Mouse (Mus musculus) kidney, postnatal 0 days (tissue): ENCODE data around the gene Dapl1. TPM values are rescaled to one million over a fixed set of nuclear protein-coding genes. Genes with fewer than 3 reads are reported as not detected.

ENCODE experiments used
- ATAC-seq: fragments of 200-750 bp; cut with Nextera tagmentation; replicated peaks from 2 replicates; pipeline ENCODE4 v1.8.0; 2017; ENCODE audit warnings: low read depth, moderate number of reproducible peaks, moderate TSS enrichment, moderate library complexity; ENCODE audit not compliant: low FRiP score
- DNase-seq: peaks from one replicate; pipeline ENCODE4 v3.0.0-alpha.2; 2016; ENCODE audit warnings: low spot score
- H3K27ac ChIP-seq: fragments of 300-500 bp; sonication (generic); 2 replicates; pipeline ENCODE4 v1.5.1; 2014; ENCODE audit warnings: mild to moderate bottlenecking
- H3K27me3 ChIP-seq: fragments of 300-500 bp; sonication (generic); 2 replicates; pipeline ENCODE4 v1.6.1; 2014; ENCODE audit warnings: low read length, mixed read lengths; ENCODE audit not compliant: insufficient read depth
- H3K36me3 ChIP-seq: fragments of 300-500 bp; sonication (generic); 2 replicates; pipeline ENCODE4 v1.6.1; 2014; ENCODE audit warnings: low read length, mixed read lengths; ENCODE audit not compliant: insufficient read depth
- H3K4me1 ChIP-seq: fragments of 300-500 bp; sonication (generic); replicated peaks from 2 replicates; pipeline ENCODE4 v1.6.1; 2014; ENCODE audit warnings: antibody characterized with exemption, low read length, mixed read lengths; ENCODE audit not compliant: insufficient read depth
- H3K4me2 ChIP-seq: fragments of 300-500 bp; sonication (generic); 2 replicates; pipeline ENCODE4 v1.6.1; 2014; ENCODE audit warnings: mild to moderate bottlenecking, low read length, moderate library complexity, mixed read lengths
- H3K4me3 ChIP-seq: fragments of 300-500 bp; sonication (generic); replicated peaks from 2 replicates; pipeline ENCODE4 v1.5.1; 2014; ENCODE audit warnings: low read depth, low read length
- H3K9ac ChIP-seq: fragments of 300-500 bp; sonication (generic); 2 replicates; pipeline ENCODE4 v1.6.1; 2014; ENCODE audit warnings: low read depth, low read length
- H3K9me3 ChIP-seq: fragments of 300-500 bp; sonication (generic); replicated peaks from 2 replicates; pipeline ENCODE4 v1.6.1; 2016; ENCODE audit warnings: low read length, inconsistent platforms, mixed read lengths
- CTCF ChIP-seq: IDR thresholded peaks from 2 replicates; pipeline ENCODE4 v1.5.1; 2016; ENCODE audit warnings: antibody characterized with exemption, low read depth, mild to moderate bottlenecking, moderate library complexity
- WGBS: fragments of 180-500 bp; shearing (Covaris S2); extraction: QIAGEN DNeasy Blood & Tissue Kit; methylation state at CpG from one replicate; pipeline ENCODE4 v1.1.7; 2014; 5-methylcytosine and 5-hydroxymethylcytosine counted together
- polyA plus RNA-seq: library from polyadenylated mRNA; unstranded; fragments of >200 nt; fragmentation: Nextera tagmentation; extraction: Ambion mirVana; gene quantifications from 2 replicates; pipeline ENCODE4 v1.2.1, GENCODE M21; 2015

The Dapl1 gene
- polyA plus RNA-seq, 1 experiment from 2014 or later = 13.0 TPM

GRCm38 (mm10) chr2:59441681-59442080 is 42.8 kb upstream of the Dapl1 start:
- WGBS = 73% methylated on average over 5 of the region's 5 CpGs
- no peak for DNase-seq

GRCm38 (mm10) chr2:59446671-59447070 is 37.8 kb upstream of the Dapl1 start:
- no peaks in the 10 kb centered on the region for H3K27me3 ChIP-seq
- no peaks in the 10 kb centered on the region for H3K36me3 ChIP-seq
- H3K27ac ChIP-seq = no peak overlapping the region
- ATAC-seq (no peak), DNase-seq (no peak)
- peaks cover 6% of the 10 kb centered on the region; the same call in 1 of the 2 replicates for H3K9me3 ChIP-seq
- H3K4me1 ChIP-seq = no peaks in the 10 kb centered on the region
- H3K9ac ChIP-seq = no peak overlapping the region
- H3K4me2 ChIP-seq = no peak overlapping the region
- H3K4me3 ChIP-seq = no peak overlapping the region
- 66% methylated on average over 6 of the region's 6 CpGs for WGBS
- no peak for TF ChIP-seq CTCF

More at GRCm38 (mm10) chr2:59441681-59442080, 42.8 kb upstream of the Dapl1 start:
- TF ChIP-seq CTCF = no peak
- peaks cover 6% of the 10 kb centered on the region; the same call in 1 of the 2 replicates for H3K9me3 ChIP-seq
- no peaks in the 10 kb centered on the region for H3K36me3 ChIP-seq
- H3K9ac ChIP-seq = no peak overlapping the region
- no peak overlapping the region for H3K4me3 ChIP-seq
- no peak overlapping the region for H3K27ac ChIP-seq
- no peak for ATAC-seq
- H3K4me1 ChIP-seq = 0 out of 2 replicates have a peak, but pooled peaks cover 4% of the 10 kb centered on the region
- no peak overlapping the region for H3K4me2 ChIP-seq
- H3K27me3 ChIP-seq = no peaks in the 10 kb centered on the region

- no peak for TF ChIP-seq CTCF
Measured at GRCm38 (mm10) chr2:59447712-59448111, 36.7 kb upstream of the Dapl1 start.

GRCm38 (mm10) chr2:59448516-59448915 is 35.9 kb upstream of the Dapl1 start:
- TF ChIP-seq CTCF = no peak
- ATAC-seq (no peak), DNase-seq (no peak)
- H3K9me3 ChIP-seq = peaks cover 6% of the 10 kb centered on the region; the same call in 1 of the 2 replicates
- no peaks in the 10 kb centered on the region for H3K27me3 ChIP-seq
- no peaks in the 10 kb centered on the region for H3K36me3 ChIP-seq
- no peak overlapping the region for H3K4me3 ChIP-seq
- no peaks in the 10 kb centered on the region for H3K4me1 ChIP-seq
- no peak overlapping the region for H3K4me2 ChIP-seq
- H3K9ac ChIP-seq = no peak overlapping the region
- no peak overlapping the region for H3K27ac ChIP-seq
- WGBS = 88% methylated on average over 3 of the region's 3 CpGs

More at GRCm38 (mm10) chr2:59447712-59448111, 36.7 kb upstream of the Dapl1 start:
- H3K36me3 ChIP-seq = no peaks in the 10 kb centered on the region
- H3K9me3 ChIP-seq = peaks cover 6% of the 10 kb centered on the region; the same call in 1 of the 2 replicates
- no peak overlapping the region for H3K27ac ChIP-seq
- ATAC-seq = no peak
- H3K4me1 ChIP-seq = no peaks in the 10 kb centered on the region
- no peak overlapping the region for H3K4me2 ChIP-seq
- DNase-seq = no peak
- no peaks in the 10 kb centered on the region for H3K27me3 ChIP-seq
- H3K9ac ChIP-seq = no peak overlapping the region
- no peak overlapping the region for H3K4me3 ChIP-seq
- WGBS = 66% methylated on average over 2 of the region's 2 CpGs

- 58% methylated on average over 4 of the region's 4 CpGs for WGBS
- no peaks in the 10 kb centered on the region for H3K27me3 ChIP-seq
- H3K9ac ChIP-seq = no peak overlapping the region
- no peak for TF ChIP-seq CTCF
- no peaks in the 10 kb centered on the region for H3K4me1 ChIP-seq
- ATAC-seq (no peak), DNase-seq (no peak)
- H3K9me3 ChIP-seq = peaks cover 6% of the 10 kb centered on the region; the same call in 1 of the 2 replicates
- no peak overlapping the region for H3K4me2 ChIP-seq
- no peaks in the 10 kb centered on the region for H3K36me3 ChIP-seq
- no peak overlapping the region for H3K4me3 ChIP-seq
- H3K27ac ChIP-seq = no peak overlapping the region
Measured at GRCm38 (mm10) chr2:59448921-59449320, 35.5 kb upstream of the Dapl1 start.

GRCm38 (mm10) chr2:59451675-59452074 is 32.8 kb upstream of the Dapl1 start:
- WGBS = 56% methylated on average over 2 of the region's 2 CpGs
- Histone ChIP-seq H3K9ac (no peak overlapping the region), H3K36me3 (no peaks in the 10 kb centered on the region), H3K4me2 (no peak overlapping the region), H3K4me3 (no peak overlapping the region), H3K9me3 (no peaks in the 10 kb centered on the region), H3K27me3 (no peaks in the 10 kb centered on the region), H3K27ac (0 out of 2 replicates have a peak overlapping the region, but pooled peaks have one; percentile 13), H3K4me1 (no peaks in the 10 kb centered on the region)
- TF ChIP-seq CTCF = no peak
- DNase-seq = no peak
- ATAC-seq = peak; percentile 68

GRCm38 (mm10) chr2:59452102-59452501 is 32.4 kb upstream of the Dapl1 start:
- no peaks in the 10 kb centered on the region for H3K9me3 ChIP-seq
- DNase-seq = no peak
- no peak overlapping the region for H3K9ac ChIP-seq
- no peaks in the 10 kb centered on the region for H3K36me3 ChIP-seq
- 0 out of 2 replicates have a peak overlapping the region, but pooled peaks have one; percentile 13 for H3K27ac ChIP-seq
- no peaks in the 10 kb centered on the region for H3K27me3 ChIP-seq
- TF ChIP-seq CTCF = no peak
- ATAC-seq = no peak
- WGBS = 76% methylated on average over 3 of the region's 3 CpGs
- no peak overlapping the region for H3K4me2 ChIP-seq
- no peaks in the 10 kb centered on the region for H3K4me1 ChIP-seq
- no peak overlapping the region for H3K4me3 ChIP-seq
